Mouse (Mus musculus): Measurements from ENCODE around the gene Lama5.

Gene Lama5

DNA sequence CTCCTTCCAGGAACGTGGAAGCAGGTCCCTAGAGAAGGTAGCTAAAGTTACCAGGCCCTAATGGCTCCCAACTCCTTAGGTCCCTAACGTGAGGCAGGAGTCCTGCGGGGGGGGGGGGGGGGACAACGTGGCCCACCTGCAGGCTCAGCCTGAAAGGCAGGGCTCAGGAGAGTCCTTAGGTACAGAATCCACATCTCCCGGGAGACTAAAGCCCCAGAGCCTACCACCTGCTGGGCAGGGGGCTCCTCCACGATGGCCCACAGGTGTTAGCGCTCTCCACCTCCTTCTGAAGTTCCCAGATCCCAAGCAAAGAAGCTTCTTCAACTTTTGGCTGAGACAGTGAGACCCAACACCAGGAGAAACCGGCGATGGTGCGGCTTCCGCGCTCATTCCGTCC lies 1.0 kb downstream of the Lama5 start:
- DNase-seq (ENCODE audit: low spot score), result no peak

DNA sequence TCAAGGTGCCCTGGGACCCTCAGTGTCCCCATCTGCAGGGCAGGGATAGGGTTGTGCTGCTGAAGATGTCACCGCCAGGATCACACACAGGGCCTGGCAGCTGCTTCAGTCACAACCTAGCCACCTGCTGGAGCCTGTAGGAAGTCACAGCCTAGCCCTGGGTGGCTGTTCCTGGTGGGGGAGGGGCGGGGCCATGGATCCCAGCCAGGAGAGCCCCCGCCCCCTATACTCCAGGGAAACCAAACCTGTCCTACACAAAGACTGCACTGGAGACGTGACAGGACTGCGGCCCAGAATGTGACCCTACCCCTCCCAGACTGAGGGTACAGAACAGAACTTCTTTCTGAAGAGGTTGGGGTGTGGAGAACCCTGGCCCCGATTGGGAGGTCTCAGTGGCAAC lies 3.4 kb downstream of the Lama5 start:
- no peak for DNase-seq (ENCODE audit: low spot score)

DNA sequence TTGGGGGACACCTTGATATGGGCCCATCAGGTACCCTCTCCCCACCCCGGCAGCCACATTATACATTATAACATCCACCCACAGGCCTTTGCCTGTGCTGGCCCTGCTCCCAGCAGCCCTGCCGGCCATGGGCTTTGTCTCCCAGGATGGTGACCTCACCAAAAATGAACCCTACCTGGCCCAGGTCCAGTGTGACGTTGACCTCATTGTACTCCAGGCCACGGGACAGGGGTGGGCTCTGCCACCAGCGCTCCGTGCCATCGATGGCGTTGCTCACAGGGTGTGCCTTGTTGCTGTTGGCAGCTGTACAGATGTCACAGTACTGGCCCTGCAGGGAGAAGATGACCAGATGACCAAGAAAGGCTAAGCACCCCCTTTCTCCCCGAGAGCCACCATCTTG lies 4.6 kb downstream of the Lama5 start:
- no peak for DNase-seq (ENCODE audit: low spot score)

DNA sequence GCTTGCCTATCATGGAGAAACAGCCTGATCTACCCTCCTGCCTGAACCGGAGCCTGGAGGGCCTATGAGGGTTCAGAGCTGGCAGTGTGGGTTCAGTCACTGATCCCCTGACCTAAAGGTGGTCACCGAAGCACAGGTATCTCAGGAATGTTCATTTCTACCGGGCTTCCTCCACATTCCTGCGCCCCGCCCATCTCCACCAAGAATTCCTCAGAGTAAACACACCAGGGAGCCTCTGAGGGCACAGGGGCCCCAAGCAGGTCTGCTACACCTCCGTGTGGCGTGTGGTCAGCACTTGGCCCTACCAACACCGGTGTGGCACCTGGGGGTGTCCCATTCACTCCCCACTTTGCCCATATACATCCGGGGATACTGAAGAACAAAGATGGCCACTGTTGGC lies 5.5 kb downstream of the Lama5 start:
- DNase-seq (ENCODE audit: low spot score), result no peak

DNA sequence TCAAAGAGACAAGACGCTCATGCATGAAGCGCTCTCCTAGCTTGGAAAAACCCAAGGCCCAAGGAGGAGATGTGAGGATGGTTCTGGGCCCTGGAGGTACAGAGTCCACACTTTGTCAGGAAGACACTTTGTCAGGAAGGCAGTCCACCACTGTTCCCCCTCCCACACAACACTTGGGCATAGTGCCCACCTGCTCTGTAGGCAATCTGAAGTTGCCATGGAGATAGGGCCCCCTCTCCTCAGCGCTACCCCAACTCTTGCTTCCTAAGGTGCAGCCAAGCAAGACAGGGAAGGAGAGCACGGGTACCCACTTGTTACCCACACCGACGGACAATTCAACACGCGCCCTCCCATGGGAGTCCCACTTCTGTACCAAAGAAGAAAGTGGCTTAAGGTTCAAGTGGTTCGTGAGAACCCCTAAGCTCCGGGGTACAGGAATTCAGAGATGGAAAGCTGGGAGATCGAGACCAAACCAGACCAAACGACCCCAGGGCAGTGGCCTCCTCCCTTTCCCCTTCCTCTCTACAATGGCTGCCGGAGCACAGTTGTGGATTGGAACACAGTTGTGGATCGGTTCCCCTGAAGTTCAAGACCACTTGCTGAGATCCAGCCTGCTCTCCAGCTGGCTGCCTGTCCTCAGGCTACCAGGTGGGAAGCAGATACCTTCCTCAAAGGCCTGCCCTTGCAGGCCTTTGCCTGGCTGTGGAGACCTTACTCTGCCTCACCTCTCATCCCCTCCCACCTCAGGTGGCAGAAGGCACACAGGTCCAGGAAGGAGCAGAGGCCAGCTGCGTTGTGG lies 6.3 kb downstream of the Lama5 start:
- no peak for DNase-seq (ENCODE audit: low spot score)

DNA sequence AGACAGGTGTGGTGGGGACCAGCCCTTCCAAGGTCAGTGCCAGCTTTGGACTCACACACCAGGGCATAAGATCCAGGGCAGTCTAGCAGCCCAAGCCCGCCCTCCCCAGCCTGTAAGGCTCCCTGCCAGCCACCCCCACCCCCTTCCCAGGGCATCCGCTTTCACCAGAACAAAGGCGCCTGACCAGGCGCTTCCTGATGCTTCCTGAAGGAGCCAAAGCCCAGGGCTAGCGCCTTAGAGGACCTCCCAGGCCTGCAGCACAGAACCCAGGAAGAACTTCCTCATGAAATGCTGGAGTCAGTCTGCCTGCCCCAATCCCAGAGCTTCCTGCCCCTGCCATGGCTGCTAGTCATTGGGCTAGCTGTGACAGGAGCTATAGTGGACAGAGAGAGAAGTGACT lies 7.0 kb downstream of the Lama5 start:
- DNase-seq (ENCODE audit: low spot score), result no peak

DNA sequence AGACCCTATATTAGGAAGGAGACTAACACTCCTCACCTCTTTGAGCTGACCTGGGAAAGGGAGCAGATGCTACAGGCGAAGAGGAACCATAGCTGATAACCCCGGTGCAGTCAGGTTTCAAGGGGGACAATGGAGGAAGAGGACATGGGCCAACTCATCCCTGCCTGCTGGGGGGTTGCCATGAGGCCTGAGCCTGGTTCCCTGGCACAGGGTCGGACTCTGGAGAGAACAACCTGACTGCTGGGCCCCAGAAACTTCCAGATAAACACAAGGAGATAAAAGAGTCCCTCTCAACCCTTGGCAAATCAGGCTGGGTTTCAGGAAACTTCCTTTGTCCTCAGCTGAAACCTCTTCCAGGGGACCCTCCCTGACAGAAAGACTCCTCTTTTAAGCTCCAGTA lies 7.4 kb downstream of the Lama5 start:
- no peak for DNase-seq (ENCODE audit: low spot score)

DNA sequence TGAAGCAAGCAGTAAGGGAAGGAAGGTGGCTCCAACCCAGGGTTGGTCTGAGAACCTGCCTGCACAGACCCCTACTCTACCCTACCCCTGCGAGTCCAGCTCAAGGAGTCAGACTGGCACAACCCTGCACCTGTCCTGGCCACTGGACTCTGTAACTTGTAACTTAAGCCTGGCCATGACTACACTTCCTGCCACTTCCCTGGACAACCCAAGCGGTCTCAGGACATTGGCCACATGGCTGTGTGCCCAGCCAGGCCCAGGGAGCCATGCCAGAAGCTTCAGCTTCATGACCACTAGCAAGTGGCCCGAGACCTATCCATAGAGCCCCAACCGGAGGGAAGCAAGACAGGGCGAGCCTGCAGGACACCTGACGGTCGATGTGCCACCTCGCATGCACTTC lies 8.1 kb downstream of the Lama5 start:
- DNase-seq (ENCODE audit: low spot score), result no peak

DNA sequence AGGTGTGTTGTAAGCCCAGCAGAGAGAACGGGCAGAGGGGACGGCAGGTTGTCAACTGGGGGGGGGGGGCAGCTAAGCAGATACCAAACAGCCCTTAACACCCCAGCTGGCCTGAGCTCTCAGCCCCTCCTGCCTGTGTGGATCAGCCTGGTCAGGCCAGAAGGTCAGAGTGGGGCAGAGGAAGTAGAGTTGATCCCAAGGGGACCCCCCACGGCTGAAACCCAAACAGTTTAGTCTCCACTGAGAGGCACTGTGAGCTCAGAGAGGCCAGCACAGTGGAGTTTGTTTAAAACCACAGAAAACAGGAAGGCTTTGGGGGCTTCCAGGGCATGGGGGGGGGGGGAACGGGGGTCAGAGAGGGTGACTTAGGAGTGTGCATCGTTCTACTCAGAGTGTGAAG lies 8.7 kb downstream of the Lama5 start:
- no peak for DNase-seq (ENCODE audit: low spot score)

DNA sequence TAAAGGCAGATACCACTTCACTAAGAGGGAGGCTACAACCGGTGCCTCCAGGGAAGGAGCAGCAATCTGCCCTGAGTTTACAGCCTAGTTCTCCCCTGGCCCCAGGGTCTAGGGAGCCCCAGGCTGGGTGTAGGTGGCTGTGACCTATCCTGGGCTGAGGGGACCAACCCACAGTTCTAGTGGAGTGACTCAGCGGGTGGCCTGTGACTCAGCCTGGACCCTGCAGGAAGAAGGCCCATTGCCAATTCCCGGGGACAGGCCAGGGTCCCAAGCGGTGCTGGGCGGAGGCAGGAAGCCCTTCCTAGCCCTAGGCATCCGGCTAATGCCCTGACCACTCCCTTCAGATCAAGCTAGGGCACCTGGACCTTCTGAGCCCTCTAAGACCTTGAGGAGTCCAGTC lies 9.7 kb downstream of the Lama5 start:
- DNase-seq (ENCODE audit: low spot score), result no peak

DNA sequence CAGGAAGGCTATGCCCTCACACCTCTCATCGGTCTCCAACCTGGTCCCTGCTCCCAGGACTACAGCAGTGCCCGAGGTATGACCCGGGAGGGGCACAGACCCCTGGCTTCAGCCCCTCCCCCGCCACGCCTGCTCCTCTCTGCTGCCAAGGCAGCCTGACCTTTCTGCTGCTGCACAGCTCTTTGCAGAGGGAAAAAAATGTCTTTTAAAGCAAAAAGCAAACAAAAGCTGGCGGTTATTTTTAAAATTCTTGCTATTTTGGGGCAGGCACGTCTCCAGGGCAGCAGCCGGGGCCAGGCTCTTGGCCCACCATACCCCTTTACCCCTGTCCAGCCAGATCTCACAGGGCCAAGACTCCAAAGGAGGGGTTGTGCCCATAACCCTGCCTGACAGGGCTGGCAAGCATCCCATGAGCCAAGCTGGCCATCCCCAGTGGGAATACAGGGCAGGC lies 10.6 kb downstream of the Lama5 start:
- DNase-seq (ENCODE audit: low spot score), result no peak

DNA sequence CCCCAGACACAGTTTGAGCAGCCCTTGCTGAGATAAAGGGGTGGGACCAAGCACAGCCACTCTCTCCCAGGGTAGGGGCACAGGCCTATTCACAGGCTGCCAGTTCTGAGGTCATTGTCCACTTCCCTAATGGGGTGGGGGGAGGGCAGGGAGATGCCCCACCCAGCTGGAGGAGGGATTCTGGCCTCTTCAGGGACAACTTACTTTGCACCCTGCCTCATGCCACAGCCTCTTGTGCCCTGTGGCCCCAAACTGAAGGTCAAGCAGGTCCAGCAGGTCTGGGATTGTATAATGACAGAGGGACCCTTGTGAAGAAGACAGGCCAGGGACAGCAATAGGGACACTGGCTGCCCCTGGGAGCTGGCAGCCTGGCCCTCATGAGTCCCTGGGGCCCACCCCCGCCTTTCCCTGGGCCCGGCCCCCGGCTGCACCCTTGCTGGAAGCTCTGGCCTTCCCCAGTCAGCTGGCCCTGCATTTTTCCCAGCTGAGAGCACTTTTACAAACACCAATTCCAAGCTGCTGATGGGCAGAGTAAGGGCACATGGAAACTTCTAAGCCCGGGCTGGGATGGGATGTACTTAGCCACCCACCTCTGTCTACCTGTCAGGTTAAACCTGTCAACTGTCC lies 11.2 kb downstream of the Lama5 start:
- DNase-seq (ENCODE audit: low spot score), result no peak

DNA sequence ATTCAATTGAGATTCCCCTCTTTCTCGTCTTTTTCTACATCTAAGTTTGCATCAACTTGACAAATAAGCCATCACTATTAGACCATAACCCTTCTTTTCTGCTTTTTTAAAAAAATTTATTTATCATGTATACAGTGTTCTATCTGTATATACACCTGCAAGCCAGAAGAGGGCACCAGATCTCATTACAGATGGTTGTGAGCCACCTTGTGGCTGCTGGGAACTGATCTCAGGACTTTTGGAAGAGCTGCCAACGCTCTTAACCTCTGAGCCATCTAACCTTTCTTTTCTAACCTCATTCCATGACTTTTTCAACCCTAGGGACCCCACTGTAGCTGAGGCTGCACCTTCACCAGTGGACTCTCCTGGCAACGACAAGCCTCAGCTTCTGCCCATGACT lies 13.4 kb downstream of the Lama5 start:
- DNase-seq (ENCODE audit: low spot score), result no peak

DNA sequence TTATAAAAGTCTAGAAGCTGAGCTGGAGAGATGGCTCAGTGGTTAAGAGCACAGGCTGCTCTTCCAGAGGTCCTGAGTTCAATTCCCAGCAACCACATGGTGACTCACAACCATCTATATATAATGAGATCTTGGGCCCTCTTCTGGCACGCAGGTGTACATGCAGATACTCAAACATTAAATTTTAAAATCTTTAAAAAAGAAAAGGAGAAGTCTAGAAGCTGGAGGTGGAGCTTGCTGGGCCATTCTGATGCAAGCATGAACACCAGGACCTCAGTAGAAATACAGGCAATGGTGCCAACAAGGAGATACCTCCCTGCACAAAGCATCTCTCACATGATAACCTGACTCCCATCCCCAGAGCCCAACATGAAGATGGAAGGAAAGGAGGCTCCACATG lies 16.7 kb downstream of the Lama5 start:
- DNase-seq (ENCODE audit: low spot score), result no peak

DNA sequence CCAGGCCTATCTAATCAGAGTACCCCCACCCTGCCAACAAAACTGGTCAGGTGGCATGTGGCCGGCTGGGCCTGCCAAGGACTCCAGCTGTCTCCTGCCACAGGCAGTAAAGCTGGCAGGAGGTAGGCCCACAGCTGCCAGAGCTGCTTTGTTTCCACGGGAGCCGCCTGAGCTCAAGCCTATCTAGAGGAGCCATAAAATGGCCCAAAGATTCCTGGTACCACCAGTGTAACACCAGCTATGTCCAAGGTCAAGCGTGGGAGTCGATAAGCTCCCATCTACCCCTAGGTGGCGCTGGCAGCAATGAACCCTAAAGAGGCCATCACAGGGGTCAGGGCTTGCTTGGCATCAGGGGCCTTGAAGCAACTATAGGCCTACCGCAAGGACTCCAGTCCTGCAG lies 17.8 kb downstream of the Lama5 start:
- DNase-seq (ENCODE audit: low spot score), result no peak

DNA sequence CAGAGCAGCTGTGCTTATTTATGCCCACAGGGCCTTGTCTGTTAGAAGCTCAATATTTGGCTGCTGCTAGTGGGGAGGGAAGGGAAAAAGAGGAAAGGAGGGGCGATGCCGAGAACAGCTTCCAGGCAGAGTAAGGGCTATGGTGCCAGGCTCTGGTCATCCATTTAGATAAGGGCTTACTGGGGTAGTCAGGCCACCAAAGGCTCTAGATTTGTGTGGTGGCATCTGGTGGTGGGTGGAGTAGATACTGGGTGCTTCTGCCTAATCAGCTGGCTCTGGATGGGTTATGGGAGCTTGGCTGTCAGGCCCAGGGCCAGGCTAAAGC lies 19.7 kb downstream of the Lama5 start:
- no peak for DNase-seq (ENCODE audit: low spot score)

DNA sequence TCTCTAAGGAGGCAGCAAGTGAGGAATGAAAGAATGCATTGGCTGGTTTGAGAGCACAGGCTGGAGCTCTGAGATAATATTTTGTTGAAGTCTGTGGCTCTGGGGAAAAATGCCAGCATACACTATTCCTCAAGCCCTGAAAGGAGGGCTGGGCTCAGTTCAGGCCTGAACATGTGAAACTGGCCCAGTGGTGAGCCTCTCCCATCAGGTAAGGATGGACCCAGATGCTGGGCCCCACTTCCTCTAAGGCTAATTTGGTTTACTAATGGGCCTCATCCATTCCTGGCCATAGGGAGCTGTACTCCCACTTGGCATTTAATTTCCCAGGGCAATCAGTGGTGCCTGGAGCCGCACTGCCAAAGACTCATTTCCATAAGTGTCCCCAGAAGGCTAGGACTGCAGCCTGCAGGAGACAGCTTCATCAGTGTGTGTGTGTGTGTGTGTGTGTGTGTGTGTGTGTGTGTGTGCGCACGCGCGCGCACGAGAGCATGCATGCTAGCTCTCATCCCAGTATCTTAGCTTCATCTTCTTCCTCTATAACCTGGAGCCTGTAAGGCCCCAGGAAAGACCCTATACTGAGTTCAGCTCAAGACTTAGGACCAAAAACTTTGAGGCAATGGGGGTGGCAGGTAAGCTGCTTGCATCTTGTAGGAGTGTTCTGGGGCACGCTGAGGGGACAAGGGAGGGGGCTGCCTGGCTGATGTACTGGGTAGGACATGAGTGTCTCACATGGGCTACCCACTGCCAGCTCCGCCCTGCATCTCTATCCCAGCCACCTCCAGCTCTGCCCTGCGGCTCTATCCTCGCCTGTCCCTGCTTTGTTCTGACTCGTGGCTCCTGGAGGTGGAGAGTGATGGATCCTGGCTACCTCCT lies 20.3 kb downstream of the Lama5 start:
- DNase-seq (ENCODE audit: low spot score), result no peak

DNA sequence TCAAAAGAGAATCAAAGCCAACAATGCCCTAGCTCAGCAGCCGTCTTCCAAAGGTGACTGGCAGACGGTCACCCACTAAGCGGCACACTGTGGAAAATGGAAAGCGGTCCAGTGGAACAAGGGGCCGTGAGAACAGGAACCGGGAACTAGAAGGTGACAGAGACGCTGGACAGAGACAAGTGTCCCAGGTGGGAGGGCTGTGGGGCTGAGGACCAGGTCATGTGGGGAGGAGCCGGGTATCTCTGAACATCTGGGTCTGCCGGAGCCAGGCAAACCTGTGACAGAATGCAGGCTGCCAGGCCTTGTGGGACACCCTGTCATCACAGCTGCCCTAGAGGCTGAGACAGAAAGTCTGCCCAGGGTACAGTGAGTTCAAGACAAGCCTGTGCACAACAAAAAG lies 21.2 kb downstream of the Lama5 start:
- DNase-seq (ENCODE audit: low spot score), result no peak

DNA sequence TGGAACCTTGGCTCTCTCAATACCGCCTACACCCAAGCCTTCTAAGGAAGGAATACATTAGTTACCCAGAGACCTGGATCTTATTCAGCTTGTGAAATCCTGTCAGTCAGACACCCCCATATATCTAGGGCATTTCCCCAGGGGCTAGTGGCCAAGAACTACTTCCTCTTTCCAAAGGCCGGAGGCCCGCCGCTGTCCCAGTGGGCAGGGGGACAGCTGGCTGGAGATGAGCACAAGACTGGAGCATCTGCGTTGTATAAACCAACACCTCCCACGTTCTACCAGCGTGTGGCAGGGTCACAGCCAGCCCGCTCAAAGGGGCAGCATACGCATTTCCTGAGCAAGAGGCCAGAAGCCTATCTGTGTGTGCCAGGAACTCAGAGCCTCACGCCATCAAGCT lies 22.9 kb downstream of the Lama5 start:
- DNase-seq (ENCODE audit: low spot score), result no peak

DNA sequence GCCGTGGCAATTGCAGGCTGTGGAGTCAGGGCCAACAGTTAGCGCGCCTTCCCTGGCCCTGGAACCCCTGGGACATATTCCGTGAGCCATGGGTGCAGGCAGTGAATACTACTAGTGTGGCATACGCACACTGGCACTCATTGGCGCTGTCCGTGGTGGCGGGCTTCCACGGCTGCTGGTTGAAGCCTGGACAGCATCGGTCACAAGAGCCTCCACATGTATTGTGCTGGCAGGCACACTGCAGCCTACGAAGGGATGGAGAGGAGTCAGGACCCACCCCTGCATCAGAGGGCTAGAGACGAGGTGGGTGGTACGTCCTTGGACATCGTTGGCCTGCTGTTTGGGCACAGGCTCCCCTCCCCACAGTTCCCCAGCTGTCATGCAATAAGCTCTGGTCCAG lies 23.4 kb downstream of the Lama5 start:
- DNase-seq (ENCODE audit: low spot score), result no peak

DNA sequence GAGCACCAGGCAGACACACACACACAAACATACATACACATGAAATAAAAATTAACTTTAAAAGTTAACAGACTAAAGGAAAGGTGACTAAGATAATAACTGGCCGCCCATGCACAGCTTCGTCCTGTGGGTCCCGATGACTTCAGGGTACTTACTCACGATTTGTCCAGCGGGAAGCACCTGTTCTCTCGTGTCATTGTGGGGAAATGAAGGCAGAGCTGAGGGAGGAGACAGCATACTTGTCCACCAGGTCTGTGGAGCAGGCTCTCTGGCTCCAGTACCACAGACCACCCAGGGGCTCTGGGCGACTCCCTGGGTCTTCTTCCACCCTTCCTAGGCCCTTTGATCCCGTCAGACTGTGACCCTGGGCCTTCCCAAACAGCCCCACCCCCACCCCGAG lies 24.4 kb downstream of the Lama5 start:
- DNase-seq (ENCODE audit: low spot score), result no peak

DNA sequence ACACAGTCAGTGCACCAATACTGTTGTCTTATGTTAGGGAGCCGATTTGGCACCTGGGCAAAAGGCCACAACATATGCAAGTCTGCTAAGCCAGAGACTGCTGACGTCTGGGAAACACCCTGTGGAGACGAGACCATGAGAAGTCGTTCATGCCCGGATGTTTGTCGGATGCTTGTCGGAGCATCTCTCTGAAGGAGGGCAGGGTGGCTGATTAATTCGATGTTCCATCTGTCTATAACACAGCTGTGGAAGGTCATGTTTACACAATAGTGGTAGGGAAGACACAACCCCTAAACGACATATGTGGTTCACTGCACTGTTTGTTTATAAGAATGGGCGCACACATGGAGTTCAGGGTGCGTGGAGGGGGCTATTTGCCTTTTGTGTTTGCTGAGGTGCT lies 25.0 kb downstream of the Lama5 start:
- DNase-seq (ENCODE audit: low spot score), result no peak

DNA sequence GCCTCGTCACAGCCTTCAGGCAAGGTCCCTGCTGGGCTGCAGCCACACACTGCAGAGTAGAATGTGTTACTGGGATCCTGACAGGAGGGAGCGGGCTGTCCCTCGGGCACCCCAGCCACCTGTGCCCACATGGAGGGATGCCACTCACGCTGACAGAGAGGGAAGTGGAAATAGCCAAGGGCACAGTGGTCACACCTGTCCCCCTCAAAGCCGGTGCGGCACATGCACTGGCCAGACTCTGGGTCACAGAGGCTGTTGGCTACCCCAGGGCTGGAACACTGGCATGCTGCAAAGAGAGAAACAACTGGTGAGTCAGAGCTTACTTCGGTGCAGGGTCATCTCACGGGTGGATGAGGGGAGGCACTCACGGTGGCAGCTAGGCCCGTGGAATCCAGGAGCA lies 26.9 kb downstream of the Lama5 start:
- no peak for DNase-seq (ENCODE audit: low spot score)
